Mouse (Mus musculus) liver (tissue): ENCODE measurements around the gene Slc35g3.
"Not testable (repeated sequence)": the region's sequence is repeated elsewhere in the genome, so short reads cannot be mapped to it uniquely, and the experiment has no call there.

Source experiments
- DNase-seq: peaks from one replicate; pipeline ENCODE4 v3.0.0-alpha.2; 2020; ENCODE audit warnings: mixed read lengths

Slc35g3 gene

DNA sequence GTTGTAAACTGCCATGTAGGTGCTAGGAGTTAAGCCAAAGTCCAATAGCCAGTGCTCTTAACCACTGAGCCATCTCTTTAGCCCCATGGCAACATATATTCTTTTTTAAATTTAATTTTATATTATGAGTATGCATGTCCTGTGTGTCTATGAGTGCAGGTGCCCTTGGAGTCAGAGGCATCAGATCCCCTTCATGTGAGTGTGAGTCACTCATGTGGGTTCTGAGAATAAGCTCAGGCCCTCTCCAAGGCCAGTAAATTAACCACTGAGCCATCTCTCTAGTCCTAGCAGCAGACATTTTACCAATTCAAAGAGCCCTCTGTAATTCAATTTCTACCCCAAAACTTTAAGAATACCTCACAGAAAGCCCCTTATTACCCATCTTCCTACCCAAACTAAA, 9.1 kb downstream of the Slc35g3 start:
- DNase-seq: no peak

- no peak for DNase-seq
These were observed 10.1 kb downstream of the Slc35g3 start for GRCm38 (mm10) chr11:69751635-69752034.

GRCm38 (mm10) chr11:69731408-69731807, 30.4 kb downstream of the Slc35g3 start:
- not testable (repeated sequence) for DNase-seq

GRCm38 (mm10) chr11:69729063-69729462, 32.7 kb downstream of the Slc35g3 start:
- peak; percentile 83 for DNase-seq

GRCm38 (mm10) chr11:69725951-69726350, 35.8 kb downstream of the Slc35g3 start:
- peak; percentile 42 for DNase-seq

- no peak for DNase-seq
These were observed 38.7 kb downstream of the Slc35g3 start for GRCm38 (mm10) chr11:69723074-69723473.

DNA sequence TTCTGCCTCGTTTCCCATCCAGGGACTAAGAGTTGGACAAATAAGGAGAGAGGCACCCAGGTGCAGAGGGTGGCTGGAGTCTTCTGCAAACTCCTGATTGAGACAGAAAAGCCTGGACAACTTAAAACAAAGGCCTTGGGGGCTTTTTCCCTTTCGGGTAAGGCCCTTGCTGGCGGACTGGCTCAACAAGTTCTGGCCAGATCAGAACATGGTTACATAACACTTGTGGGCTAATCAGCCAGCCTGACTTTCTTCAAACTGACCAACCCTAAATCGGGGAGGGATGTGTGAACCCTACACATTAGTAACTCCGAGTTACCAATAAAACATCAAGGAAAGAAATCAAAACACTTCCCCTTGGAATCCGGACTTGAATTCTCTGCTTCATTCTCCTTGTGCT, 40.9 kb downstream of the Slc35g3 start:
- DNase-seq: no peak

- peak; percentile 51 for DNase-seq
These were observed 42.3 kb downstream of the Slc35g3 start for GRCm38 (mm10) chr11:69719423-69719822.

- DNase-seq: peak; percentile 86
These were observed 43.1 kb downstream of the Slc35g3 start for GRCm38 (mm10) chr11:69718661-69719060.

DNA sequence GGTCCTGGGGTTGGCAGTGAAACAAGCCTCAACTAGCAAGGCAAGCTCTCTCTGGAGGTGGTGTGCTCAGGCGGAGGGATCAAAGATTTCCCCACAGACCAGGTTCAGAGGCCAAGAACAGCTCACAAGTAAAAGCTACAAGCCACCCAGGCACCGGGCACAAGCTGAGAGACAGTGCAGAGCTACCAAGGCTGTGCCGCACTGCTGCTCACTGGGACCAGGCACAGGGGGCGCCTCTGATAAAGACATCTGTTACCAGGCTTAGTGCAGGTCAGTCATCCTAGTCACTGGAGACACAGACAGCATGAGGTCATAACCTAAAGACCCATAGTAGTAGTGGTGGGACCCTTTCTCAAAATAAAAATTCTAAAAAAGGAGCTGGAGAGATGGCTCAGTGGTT, 44.8 kb downstream of the Slc35g3 start:
- DNase-seq: peak; percentile 33

- DNase-seq: peak; percentile 16
These were observed 45.8 kb downstream of the Slc35g3 start for GRCm38 (mm10) chr11:69715929-69716328.

DNA sequence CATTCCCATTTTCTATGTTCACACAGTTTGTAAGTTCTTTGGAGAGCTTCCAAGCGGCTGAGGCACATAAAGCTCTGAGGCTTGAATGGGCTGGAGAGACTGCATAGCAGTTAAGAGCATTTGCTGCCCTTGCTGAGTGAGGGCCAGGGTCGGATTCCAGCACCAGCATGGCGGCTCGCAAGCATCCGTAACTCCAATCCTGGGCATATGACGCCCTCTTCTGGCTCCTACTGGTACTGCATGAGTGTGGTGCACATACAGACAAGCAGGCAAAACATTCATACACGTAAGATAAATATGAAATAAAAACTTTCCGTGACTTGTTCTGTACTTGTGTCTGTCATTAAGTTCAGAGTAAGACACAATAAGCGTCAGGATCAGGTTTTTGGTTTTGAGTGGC, 46.3 kb downstream of the Slc35g3 start:
- peak; percentile 60 for DNase-seq

- no peak for DNase-seq
These were observed 47.0 kb downstream of the Slc35g3 start for GRCm38 (mm10) chr11:69714636-69715329.

- DNase-seq: no peak
These were observed 48.7 kb downstream of the Slc35g3 start for GRCm38 (mm10) chr11:69712954-69713672.

GRCm38 (mm10) chr11:69711082-69711481, 50.7 kb downstream of the Slc35g3 start:
- no peak for DNase-seq

GRCm38 (mm10) chr11:69710470-69710869, 51.3 kb downstream of the Slc35g3 start:
- DNase-seq: no peak
